Mouse (Mus musculus) lung, postnatal 0 days (tissue): ENCODE data around the gene Rabggtb. TPM values are rescaled to one million over a fixed set of nuclear protein-coding genes. Genes with fewer than 3 reads are reported as not detected.

Experiments used
- ATAC-seq: fragments of 200-750 bp; cut with Nextera tagmentation; 2 replicates; pipeline ENCODE4 v1.8.0; 2017; ENCODE audit warnings: moderate library complexity
- DNase-seq: peaks from one replicate; pipeline ENCODE4 v3.0.0-alpha.2; 2016; ENCODE audit warnings: low spot score
- H3K27ac ChIP-seq: fragments of 300-500 bp; sonication (generic); 2 replicates; pipeline ENCODE4 v1.5.1; 2014; ENCODE audit warnings: antibody characterized with exemption, mild to moderate bottlenecking, low read length, mixed read lengths
- H3K27me3 ChIP-seq: fragments of 300-500 bp; sonication (generic); replicated peaks from 2 replicates; pipeline ENCODE4 v1.6.1; 2014; ENCODE audit warnings: low read length, mixed read lengths; ENCODE audit not compliant: insufficient read depth
- H3K36me3 ChIP-seq: fragments of 300-500 bp; sonication (generic); 2 replicates; pipeline ENCODE4 v1.6.1; 2014; ENCODE audit warnings: low read length, mixed read lengths; ENCODE audit not compliant: insufficient read depth
- H3K4me1 ChIP-seq: fragments of 300-500 bp; sonication (generic); 2 replicates; pipeline ENCODE4 v1.6.1; 2014; ENCODE audit warnings: antibody characterized with exemption, low read depth, low read length, mixed read lengths; ENCODE audit not compliant: insufficient read depth
- H3K4me2 ChIP-seq: fragments of 300-500 bp; sonication (generic); replicated peaks from 2 replicates; pipeline ENCODE4 v1.6.1; 2014; ENCODE audit warnings: low read depth, mild to moderate bottlenecking, low read length, moderate library complexity, mixed read lengths
- H3K4me3 ChIP-seq: fragments of 300-500 bp; sonication (generic); 2 replicates; pipeline ENCODE4 v1.5.1; 2014; ENCODE audit warnings: low read depth, low read length
- H3K9ac ChIP-seq: fragments of 300-500 bp; sonication (generic); replicated peaks from 2 replicates; pipeline ENCODE4 v1.6.1; 2014; ENCODE audit warnings: low read depth, mild to moderate bottlenecking
- H3K9me3 ChIP-seq: fragments of 300-500 bp; sonication (generic); 2 replicates; pipeline ENCODE4 v1.6.1; 2016; ENCODE audit warnings: low read length, mixed read lengths
- CTCF ChIP-seq: IDR thresholded peaks from 2 replicates; pipeline ENCODE4 v1.5.1; 2016; ENCODE audit warnings: antibody characterized with exemption, mild to moderate bottlenecking
- EP300 ChIP-seq: IDR thresholded peaks from 2 replicates; pipeline ENCODE4 v1.6.1; 2016; ENCODE audit warnings: antibody characterized with exemption, mild to moderate bottlenecking, control low read depth
- WGBS: fragments of 180-500 bp; shearing (Covaris S2); extraction: QIAGEN DNeasy Blood & Tissue Kit; methylation state at CpG from one replicate; pipeline ENCODE4 v1.1.7; 2014; 5-methylcytosine and 5-hydroxymethylcytosine counted together
- polyA plus RNA-seq: library from polyadenylated mRNA; unstranded; fragments of >200 nt; fragmentation: Nextera tagmentation; extraction: Ambion mirVana; gene quantifications from 2 replicates; pipeline ENCODE4 v1.2.1, GENCODE M21; 2015

Rabggtb gene
- polyA plus RNA-seq, 1 experiment from 2014 or later = 29.0 TPM

GRCm38 (mm10) chr3:153941613-153942012 lies 28.8 kb upstream of the Rabggtb start:
- H3K27me3 ChIP-seq = no peaks in the 10 kb centered on the region
- H3K27ac ChIP-seq = no peak overlapping the region
- WGBS = 95% methylated on average over 13 of the region's 13 CpGs
- no peak overlapping the region for H3K9ac ChIP-seq
- H3K36me3 ChIP-seq = peaks cover 8% of the 10 kb centered on the region; the same call in 1 of the 2 replicates
- ATAC-seq = no peak
- no peaks in the 10 kb centered on the region; the same call in 1 of the 2 replicates for H3K4me1 ChIP-seq
- H3K4me2 ChIP-seq = no peak overlapping the region
- H3K9me3 ChIP-seq = no peaks in the 10 kb centered on the region
- DNase-seq = no peak
- no peak for TF ChIP-seq EP300
- H3K4me3 ChIP-seq = no peak overlapping the region

- Histone ChIP-seq H3K9ac (no peak overlapping the region), H3K4me3 (no peak overlapping the region), H3K4me1 (no peaks in the 10 kb centered on the region; the same call in 1 of the 2 replicates), H3K27me3 (no peaks in the 10 kb centered on the region), H3K36me3 (peaks cover 17% of the 10 kb centered on the region; the same call in 1 of the 2 replicates), H3K4me2 (no peak overlapping the region), H3K27ac (no peak overlapping the region), H3K9me3 (no peaks in the 10 kb centered on the region)
- TF ChIP-seq CTCF (no peak), EP300 (no peak)
- no peak for ATAC-seq
- WGBS = 93% methylated on average over 9 of the region's 9 CpGs
- no peak for DNase-seq
Measured at GRCm38 (mm10) chr3:153940486-153940885, 27.7 kb upstream of the Rabggtb start.

GRCm38 (mm10) chr3:153940021-153940420 lies 27.2 kb upstream of the Rabggtb start:
- no peak for ATAC-seq
- TF ChIP-seq CTCF (no peak), EP300 (no peak)
- Histone ChIP-seq H3K4me3 (no peak overlapping the region), H3K27me3 (no peaks in the 10 kb centered on the region), H3K4me2 (no peak overlapping the region), H3K4me1 (no peaks in the 10 kb centered on the region; the same call in 1 of the 2 replicates), H3K9me3 (no peaks in the 10 kb centered on the region), H3K27ac (no peak overlapping the region), H3K9ac (no peak overlapping the region), H3K36me3 (peaks cover 22% of the 10 kb centered on the region; the same call in 1 of the 2 replicates)
- WGBS = 82% methylated on average over 8 of the region's 8 CpGs
- no peak for DNase-seq

GRCm38 (mm10) chr3:153937116-153937810 lies 24.5 kb upstream of the Rabggtb start:
- 94% methylated on average over 17 of the region's 17 CpGs for WGBS
- Histone ChIP-seq H3K4me1 (no peaks in the 10 kb centered on the region), H3K27me3 (no peaks in the 10 kb centered on the region), H3K9ac (no peak overlapping the region), H3K4me3 (no peak overlapping the region), H3K9me3 (no peaks in the 10 kb centered on the region), H3K4me2 (no peak overlapping the region), H3K27ac (no peak overlapping the region), H3K36me3 (peaks cover 37% of the 10 kb centered on the region)
- DNase-seq (no peak), ATAC-seq (no peak)
- no peak for TF ChIP-seq EP300
- TF ChIP-seq CTCF = no peak

- ATAC-seq (no peak), DNase-seq (no peak)
- WGBS = 85% methylated on average over 9 of the region's 9 CpGs
- Histone ChIP-seq H3K27ac (no peak overlapping the region), H3K4me2 (no peak overlapping the region), H3K36me3 (peaks cover 42% of the 10 kb centered on the region), H3K9ac (no peak overlapping the region), H3K9me3 (no peaks in the 10 kb centered on the region), H3K27me3 (no peaks in the 10 kb centered on the region), H3K4me3 (no peak overlapping the region), H3K4me1 (no peaks in the 10 kb centered on the region)
- TF ChIP-seq EP300 = no peak
- TF ChIP-seq CTCF = no peak
Measured at GRCm38 (mm10) chr3:153935878-153936277, 23.1 kb upstream of the Rabggtb start.

- no peak overlapping the region for H3K4me3 ChIP-seq
- ATAC-seq (no peak), DNase-seq (no peak)
- H3K4me1 ChIP-seq = no peaks in the 10 kb centered on the region
- peaks cover 46% of the 10 kb centered on the region for H3K36me3 ChIP-seq
- H3K9me3 ChIP-seq = no peaks in the 10 kb centered on the region
- WGBS = 87% methylated on average over 5 of the region's 5 CpGs
- H3K27ac ChIP-seq = no peak overlapping the region
- no peak for TF ChIP-seq EP300
- TF ChIP-seq CTCF = no peak
- no peak overlapping the region for H3K9ac ChIP-seq
- no peak overlapping the region for H3K4me2 ChIP-seq
- H3K27me3 ChIP-seq = no peaks in the 10 kb centered on the region
Measured at GRCm38 (mm10) chr3:153932461-153932860, 19.7 kb upstream of the Rabggtb start.
